Mouse (Mus musculus) adrenal gland, postnatal 36 days (tissue): ENCODE data around the gene Zmiz1. TPM values are rescaled to one million over a fixed set of nuclear protein-coding genes. Genes with fewer than 3 reads are reported as not detected.

Source experiments
- DNase-seq, 2 experiments: peaks; one replicate each; pipeline ENCODE4 v3.0.0; 2021; ENCODE audit warnings: mixed read lengths in 1 of 2
- total RNA-seq, 2 experiments: library from RNA; stranded (reverse); gene quantifications; 2 replicates each; pipeline ENCODE4 v1.2.3; 2021

Zmiz1 gene
- total RNA-seq, 2 experiments from 2014 or later, result 98.2 to 143 TPM

DNA sequence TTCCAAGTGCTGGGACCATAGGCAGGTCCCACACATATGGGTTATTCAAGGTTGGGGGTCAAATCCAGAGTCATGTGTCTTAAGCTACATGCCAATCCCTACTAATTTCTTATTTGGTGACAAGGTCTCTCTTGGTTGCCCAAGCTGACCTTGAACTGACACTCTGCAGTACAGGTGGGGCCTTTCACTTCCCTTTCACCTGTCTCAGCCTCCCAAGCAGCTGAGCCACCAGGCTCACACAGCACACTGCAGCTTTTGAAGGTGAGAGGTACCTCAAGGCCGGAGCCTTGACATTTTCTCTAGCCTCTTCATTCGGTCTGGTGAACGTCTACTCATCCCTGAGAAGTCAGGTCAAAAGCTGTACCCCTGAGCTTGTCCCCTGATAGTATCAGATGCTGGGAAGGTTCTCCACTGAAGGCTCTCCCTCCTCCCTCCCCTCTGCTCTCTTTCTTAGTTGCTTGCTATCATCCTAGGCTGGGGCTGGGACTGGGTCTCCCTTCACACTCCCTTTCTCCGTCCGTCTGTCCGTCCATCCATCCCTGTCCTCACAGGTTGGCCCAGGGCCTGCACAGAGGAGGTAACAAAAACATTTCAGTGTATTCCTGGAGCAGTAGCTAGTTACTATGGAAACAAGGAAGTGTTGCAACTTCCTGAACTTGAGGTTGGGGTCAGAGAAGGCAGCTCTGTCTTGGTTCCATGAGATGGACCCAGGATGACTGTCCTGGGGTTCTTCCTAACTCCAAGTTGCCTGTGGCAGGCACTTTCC is 13.3 kb downstream of the Zmiz1 start:
- DNase-seq, result no peak

DNA sequence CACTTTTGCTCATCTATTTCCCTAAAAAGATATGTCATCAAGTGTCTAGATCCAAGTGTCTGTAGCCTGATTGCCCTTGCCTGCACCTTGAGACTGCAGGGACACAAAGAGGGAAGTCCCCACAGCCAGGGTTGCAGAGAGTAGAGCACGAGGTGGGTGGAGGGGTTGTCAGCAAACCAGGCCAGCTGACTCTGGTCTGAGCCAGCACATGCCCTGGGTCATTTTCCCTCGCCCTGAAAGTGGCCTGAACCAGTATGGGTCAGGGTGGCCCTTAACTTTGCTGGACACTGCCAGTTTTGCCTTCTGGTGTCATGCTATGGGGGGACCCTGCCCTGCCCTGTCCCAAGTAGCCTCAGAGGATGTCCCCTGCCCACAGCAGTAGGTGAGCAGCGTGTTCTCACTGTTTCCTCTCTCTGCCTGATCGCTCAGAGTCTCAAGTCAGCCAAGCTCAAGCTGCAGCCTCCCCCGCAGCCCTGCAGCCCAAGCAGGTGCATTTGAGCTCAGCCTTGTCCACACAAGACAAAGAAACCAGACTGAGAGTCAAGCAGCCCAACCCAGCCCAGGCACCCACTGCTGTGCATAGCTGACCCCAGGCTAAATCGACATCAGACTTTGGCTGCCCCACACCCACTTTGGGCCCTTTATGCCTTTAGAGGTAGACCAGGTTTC is 14.1 kb downstream of the Zmiz1 start:
- no peak for DNase-seq

DNA sequence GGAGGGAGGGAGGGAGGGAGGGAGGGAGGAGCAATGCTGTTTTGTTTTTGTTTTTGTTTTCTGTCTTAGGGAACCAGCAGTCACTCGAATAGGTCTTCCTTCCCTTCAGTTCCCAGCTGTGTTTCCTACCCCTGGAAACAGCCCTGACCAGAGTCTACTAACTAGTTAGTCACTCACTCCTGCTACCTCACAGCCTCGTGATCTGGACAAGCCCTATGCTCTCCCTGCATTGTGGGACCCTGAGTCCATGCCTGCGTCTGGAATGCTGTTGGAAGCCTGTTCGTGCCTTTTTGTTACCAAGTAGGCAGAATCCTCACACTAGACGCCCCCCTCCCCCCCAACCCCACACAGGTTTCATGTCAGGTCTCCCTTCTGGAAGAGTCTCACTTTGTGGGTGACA is 15.0 kb downstream of the Zmiz1 start:
- no peak for DNase-seq

DNA sequence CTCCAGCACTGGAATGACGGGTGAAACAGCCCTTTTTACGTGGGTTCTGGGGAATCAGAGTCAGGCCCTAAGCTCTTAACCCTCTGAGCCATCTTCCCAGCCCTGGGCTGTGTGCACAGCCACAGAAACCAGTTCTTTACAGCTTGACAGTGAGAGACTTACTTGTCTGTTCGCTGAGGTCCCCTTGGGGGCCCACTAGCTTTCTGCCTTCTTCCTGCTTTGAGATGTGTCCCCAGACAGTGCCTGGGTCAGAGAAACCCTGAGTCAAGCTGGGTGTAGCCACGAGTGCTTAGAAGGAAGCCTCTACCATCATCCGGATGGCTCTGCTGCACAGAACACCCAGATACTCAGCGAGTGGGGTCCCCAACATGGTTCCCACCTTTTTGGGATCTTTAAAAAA is 15.7 kb downstream of the Zmiz1 start:
- no peak for DNase-seq

DNA sequence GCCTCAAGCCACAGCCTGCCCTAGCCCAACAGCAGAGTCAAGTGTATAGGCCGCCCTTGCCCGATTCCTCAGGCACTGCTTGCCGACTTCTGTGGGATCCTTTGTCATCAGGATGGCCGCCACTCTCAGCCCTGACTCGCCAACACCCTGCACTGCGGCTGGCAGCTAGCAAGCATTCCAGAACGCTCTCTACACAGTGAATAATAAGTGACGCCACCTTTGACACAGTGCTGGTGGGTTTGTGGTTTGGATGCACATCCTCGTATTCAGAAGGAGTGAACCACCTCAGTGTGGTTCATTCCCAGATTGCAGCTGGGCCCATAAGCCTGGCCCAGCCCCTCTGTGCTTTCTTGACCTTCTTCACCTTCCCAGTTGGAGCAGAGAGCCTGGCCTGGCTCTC is 17.1 kb downstream of the Zmiz1 start:
- no peak for DNase-seq

DNA sequence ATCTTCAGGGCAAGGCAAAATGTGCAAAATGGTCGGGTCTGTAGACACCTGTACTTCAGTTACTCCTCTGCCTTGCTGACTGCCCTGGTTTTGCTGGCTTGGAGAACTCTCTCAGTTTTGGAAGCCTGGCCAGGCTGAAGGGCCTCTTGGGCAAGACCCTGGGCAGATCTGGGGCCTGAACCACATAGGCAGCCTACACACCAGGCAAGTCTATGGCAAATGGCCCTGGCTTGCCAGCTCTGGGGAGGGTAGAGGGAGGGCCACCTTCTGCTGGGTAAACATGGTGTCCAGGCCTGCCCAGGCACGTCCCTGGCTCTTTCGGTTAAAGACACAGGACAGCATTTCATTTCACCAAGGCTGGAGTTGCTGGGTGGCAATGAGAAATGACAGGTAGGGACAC is 17.5 kb downstream of the Zmiz1 start:
- peak in 1 of 2 experiments; percentile 60 for DNase-seq

DNA sequence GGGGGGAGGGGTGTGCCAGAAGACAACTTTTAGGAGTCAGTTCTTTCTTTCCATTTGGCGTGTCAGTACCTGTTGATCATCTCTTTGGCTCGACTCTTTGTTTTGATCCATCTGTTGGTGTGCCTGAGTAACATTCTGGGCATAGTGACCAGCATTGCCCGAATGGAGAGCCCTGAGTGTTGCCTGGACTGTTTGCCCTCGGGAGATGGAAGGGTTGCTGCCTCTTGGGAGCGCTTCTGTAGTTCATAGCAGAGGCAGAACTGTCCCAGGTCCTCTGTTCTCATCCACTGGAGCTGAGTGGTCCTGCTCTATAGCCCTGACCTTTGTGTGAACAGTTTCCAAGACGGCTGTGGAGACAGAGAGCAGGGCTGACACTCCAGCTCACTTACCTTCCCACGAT is 18.3 kb downstream of the Zmiz1 start:
- DNase-seq, result no peak

DNA sequence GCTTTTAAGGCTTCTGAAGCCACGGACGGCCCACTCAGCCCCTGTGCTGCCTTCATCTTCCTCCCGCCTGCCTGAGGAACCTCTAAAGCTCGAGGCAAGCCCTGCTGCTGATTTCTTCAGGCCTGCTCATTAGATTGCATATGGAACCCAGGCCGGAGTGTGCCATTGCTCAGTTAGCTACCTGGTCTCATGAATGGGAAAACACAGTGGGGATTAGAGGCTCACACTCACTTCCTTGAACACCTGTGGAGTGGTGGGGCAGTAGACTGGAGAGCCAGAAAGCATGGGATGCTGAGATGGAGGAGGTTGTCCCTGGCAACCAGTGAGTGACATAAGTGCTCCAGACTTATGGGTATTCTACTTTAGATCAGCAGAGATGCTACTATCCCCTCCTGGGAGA is 19.3 kb downstream of the Zmiz1 start:
- DNase-seq, result no peak

DNA sequence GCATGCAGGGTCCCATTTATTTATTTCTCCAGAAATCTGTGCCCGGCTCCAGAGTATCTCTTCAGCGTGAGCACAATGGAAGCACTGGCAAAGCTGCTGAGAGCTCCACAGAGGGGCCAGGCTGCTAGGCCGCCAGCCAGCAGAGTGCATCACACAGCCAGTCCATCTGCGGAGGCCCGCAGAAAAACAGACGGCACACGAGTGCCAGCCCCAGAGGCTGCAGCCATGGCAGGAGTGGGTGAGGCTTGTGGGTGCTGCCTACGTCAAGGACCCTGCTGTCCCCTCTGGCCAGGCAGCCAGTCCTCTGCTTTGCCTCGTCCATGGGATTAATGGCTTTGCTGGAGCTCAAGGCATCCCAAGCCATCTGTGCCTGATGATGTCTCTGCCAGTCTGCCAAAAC is 19.8 kb downstream of the Zmiz1 start:
- no peak for DNase-seq

DNA sequence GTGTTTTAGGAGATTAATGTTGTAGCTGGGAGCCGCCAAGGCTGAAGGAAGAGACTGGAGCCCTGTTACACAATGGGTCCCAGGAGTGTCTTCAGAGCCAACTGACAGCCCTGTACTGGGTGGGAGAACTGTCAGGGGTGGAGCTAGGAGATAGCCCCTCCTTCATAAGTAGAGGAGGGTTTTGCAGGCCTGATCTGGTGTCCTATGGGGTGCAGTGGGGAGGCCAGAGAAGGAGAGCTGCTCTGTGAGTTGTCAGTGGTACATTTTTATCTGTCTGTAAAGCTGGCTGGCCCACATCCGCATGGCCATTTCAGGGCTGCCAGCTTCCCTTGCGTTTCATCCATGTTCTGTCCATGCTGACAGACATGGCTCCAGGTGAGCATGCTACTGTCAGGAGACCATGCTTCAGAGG is 20.9 kb downstream of the Zmiz1 start:
- DNase-seq, result peak; percentile 62

DNA sequence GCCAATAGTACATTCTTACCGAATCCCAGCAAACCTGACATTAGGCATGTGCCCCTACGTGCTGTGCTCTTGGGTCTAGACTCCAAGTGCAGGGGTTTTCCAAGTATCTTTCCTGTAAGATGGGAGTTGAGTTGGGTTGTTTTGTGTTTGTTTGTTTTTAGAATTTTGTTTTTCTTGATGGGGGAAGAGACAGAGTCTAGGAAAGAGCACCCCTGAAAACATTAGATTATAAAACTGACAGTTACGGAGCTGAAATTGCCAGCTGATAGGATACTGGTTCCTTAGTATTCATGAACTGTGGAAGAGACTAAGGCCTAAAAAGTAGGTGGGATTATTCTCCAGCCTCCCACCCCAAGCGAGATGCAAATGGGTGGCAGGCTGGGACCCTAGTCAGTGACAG is 21.5 kb downstream of the Zmiz1 start:
- DNase-seq, result no peak

DNA sequence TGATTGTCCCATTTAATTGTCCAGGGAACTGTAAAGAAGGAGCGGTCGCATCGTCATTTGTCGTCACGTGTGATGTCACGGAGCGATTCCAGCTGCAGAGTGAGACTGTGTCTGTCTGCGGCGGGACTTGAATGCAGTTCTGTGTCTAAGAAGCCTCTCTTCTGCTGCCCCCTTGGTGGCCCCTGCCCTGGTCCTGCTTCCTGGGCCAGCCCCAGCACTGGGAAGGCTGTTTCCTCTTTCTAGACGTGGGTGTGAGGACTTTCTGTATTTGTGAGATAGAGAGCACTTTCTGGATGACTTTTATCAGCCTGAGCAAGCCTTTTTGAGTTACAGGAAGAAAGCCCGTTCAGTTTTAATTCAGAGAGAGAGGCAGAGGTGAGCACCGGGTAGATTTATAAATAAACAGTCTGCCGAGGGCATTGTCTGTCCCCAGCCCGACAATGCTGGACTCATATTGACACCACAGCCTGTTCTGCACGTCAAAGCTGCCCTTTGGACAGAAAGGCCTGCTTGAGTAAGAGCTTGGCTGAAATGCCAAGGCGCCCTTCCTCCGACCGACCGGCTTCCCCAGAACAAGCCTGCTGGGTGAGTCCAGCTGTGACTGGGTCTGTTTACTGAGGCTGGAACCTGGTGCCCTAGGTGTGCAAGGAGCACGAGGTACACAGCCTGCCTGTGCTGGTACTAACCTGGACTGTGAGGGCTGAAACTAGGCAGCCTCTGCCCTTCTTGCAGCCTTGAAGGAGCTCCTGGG is 22.1 kb downstream of the Zmiz1 start:
- peak; percentile 86 to 92 for DNase-seq

DNA sequence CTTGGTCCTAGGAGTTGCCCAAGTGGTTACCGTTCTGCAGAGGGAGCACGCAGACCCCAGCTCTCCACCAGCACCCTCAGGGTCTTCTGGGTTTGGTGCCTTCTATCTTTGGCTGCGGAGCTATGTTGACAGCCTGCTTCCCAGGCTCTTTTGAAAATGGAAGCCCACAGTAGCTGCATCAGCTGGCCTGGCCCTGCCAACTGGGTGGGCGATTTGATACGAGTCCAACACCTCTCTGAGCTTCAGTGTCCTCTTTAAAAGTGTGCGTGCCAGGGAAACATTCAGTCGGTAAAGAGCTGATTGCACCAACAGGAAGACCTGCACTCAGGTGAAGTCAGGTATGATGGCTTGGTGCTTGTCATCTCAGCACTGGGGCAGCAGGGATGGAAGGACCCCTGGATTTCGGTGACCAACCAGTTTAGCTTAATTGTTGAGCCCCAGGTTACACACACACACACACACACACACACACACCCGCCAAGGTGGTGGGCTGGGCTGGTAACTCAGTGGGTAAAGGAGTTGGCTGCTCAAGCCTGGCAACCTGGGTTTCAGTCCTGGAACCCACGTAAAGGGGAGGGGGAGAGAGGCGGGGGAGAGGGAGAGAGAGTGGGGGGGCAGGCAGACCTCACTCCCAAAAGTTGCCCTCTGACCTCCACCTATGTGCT is 22.8 kb downstream of the Zmiz1 start:
- DNase-seq, result no peak

DNA sequence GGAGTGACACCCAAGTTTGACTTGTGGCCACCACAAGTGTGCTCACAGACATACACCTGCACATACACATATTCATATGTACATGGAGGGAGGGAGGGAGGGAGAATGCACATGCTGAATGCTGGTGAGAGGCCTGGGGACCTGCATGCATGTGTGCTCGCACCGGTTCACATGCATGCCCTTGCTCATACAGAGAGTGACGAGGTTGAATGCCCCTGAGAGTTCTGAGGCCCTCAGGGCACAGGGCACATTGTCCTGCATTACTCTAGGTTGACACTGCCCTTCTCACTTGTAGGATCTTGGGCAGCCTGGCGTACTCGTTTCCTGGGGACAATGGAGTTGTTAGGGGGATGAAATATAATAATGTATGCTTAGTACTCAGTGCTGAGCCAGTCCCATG is 23.4 kb downstream of the Zmiz1 start:
- DNase-seq, result no peak

DNA sequence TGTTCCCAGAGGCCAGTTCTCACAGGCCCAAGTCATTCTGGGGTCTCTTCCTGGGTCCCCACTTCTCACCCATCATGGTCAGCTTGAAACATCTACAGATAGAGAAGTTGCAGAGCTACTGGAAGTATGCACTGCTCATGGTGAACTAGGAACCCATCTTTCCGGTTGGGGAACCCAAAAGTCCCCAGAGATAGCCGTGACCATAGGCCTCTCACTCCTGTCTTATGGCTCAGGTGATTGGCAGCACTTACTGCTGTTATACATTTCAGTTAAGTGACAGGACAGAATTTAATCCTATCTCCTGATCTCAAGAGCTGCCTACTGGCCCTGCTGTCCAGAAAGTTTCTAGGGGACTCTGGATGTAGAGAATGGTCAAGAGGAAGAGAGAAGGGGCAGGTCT is 24.3 kb downstream of the Zmiz1 start:
- no peak for DNase-seq

DNA sequence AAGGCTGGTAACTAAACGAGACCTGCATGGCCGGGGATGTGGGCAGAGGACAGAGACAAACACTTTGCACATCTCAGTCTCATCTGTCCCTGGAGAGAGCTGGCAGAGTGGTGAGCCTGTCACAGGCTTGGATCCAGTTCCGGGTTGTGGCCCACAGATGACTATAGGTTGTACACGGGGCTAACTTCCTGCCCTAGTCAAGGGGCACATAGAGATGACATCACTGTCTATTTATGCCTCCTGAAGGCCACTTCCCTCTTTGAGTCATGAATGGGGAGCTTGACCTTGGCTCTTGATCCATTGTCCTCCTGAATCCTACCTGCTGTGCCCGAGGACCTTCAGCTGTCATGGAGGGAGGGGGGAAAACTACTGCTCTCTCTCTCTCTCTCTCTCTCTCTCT is 25.1 kb downstream of the Zmiz1 start:
- DNase-seq, result peak; percentile 60

DNA sequence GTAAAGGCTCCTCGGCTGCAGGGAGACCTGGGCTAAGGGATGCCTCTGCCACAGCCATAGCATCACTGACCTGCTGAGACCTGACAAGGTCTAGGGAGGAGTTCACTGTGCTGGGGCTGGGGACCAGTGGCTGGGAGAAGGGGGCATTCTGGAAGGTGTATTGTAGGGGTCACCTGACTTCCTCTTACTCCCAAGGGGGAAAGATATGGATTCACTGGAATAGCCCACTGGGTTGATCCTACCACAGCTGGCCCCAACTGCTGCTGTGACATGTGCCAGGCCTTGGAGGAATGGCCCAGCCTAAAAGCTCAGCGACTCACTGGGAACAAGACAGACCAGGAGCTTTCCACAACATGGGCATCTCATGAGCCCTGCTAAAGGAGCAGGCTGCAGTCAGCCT is 27.2 kb downstream of the Zmiz1 start:
- DNase-seq, result no peak

DNA sequence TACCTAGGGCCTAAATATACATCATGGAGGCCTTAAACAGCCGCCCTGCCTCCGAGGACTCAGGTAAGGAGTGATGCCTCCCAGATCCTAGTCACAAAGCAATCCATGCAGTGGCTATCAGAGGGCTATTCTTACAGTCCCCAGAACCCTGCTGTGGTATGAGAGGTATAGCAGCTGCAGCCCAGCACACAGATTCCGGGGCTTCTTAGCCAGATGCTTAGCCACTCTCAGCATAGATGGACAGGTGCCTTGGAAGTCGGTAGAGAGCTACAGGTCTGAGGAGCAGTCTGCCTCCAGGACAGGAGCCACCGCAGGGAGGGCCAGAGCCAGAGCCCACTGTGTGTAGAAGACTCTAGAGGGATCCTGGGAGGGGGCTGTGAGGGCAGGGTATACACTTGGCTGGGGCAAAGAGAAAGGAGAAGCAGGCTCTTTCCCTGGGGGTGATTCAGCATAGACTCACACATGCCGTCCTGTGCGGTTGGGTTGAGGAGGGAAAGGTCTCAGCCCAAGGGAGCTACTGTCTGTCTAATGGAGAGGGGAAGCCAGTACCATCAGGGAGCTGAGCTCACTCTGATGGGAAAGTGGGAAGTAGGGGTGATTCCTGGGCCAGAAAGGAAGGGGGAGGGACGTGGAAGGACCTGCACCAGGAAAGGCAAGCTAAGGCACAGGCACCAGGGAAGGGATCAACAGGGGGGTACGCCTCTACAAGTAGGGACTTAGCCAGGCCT is 27.9 kb downstream of the Zmiz1 start:
- DNase-seq, result peak in 1 of 2 experiments; percentile 48

DNA sequence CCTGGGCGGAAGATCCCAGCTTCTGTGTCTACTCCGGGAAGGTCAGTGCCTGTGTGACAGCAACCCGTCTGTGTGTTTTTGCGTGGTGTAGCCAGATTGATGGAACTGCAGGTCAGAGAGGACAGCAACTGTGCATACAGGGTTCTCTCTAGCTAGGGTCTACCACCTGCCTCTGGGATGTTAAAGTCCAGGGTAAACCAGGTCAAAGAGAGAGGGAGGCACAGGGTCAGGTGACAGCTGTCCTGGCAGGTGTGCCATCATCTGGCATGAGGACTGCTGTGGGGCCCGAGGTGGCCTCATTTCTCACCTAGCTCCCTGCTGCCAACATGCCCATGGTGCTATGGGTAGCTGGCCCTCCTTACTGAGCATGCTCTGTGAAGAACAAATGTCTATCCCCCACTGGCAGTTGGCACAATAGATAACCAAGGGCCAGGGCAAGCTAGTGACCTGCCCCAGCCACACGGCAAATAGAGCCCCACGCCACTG is 28.5 kb downstream of the Zmiz1 start:
- no peak for DNase-seq

DNA sequence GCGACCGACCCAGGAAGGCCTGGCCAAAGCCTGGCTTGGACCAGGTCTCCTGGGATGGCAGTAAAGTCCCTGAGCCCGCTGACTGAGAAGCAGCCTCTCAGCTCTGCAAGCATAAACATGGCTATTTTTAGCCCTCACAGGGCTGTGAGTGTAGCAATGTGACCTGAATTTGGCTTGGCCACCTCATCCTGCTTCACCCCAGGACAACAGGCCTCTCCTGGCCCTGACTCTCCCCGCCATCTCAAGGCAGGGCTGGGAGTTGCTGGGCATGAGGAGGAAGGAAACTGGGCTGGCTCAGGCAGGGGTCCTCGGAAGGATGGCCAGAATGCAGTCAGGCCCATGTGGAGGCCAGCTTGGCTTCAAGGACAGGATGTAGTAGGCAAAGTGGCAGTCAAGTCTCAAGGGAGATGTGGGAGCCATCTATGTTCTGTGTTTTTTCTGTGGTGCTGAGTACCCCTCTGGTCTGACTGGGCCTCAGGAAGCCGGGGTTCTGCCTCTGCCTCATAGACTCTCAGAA is 29.2 kb downstream of the Zmiz1 start:
- DNase-seq, result peak; percentile 75 to 77

DNA sequence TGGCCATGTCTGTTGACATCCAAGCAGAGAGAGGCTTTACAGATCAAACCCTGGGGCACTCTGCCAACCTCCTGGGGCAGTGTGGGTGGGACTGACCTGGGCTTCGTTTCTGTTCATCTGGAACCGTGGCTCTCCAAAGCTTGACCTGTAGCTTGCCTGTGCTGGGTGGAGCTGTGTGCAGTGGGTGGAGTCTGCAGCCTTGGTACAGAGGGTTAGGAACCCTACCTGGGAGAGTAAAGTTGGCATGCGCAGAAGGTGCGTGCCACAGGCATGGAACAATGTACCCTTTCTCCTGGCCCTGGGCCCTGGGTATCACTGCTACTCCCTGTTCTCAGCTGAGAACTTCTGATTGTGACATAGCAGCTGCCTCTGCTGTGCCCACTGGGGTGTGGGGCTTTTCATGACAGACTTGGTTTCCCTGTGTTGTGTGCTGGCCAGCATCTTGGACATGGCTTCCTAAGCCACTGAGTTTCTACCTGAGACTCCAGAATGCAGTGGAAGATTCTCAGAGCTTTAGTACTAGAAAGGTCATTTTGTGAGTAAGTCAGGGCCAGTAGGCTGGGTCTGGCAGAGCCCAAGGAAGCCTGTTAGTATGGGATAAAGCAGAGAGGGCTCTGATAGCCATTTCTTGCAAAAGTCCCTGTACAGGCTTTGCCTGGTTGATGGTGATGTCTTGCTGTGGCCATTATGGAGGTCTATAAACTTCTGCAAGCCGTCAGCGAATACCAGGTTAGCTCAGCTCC is 30.5 kb downstream of the Zmiz1 start:
- peak; percentile 73 to 81 for DNase-seq
